Mouse (Mus musculus) bone marrow macrophage, adult 2 months (primary cell): ENCODE results near the gene Hmbs.

Experiments
- CTCF ChIP-seq: IDR thresholded peaks from 2 replicates; pipeline ENCODE4 v1.5.1; 2012; ENCODE audit warnings: low read depth, mild to moderate bottlenecking, low read length, moderate library complexity
- POLR2A ChIP-seq: IDR thresholded peaks from 2 replicates; pipeline ENCODE4 v1.6.1; 2012; ENCODE audit warnings: mild to moderate bottlenecking, low read depth, low read length, borderline replicate concordance

DNA sequence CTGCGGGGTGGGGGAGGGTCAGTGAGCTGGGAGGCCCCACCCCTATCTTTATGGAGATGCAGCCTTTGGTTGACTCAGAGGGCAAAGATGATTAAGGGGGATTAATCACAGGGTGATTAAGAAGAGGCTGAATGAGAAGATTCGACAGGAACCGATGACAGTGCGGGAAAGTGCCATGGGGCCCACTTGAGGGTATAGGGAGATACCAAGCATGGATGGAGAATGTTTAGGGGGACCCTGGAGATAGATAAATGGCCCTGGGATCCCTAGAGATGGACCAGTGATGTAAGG is 29.8 kb downstream of the Hmbs start:
- no peak for TF ChIP-seq CTCF
- no peak for TF ChIP-seq POLR2A
